Mouse (Mus musculus) CH12.LX (cell line): ENCODE results near the gene Tnc. TPM values are rescaled to one million over a fixed set of nuclear protein-coding genes. Genes with fewer than 3 reads are reported as not detected.

ENCODE experiments used
- DNase-seq: peaks from one replicate; pipeline ENCODE4 v3.0.0-alpha.2; 2013; ENCODE audit errors: extremely low read depth
- H3K27ac ChIP-seq: 2 replicates; pipeline ENCODE4 v1.5.1; 2012; ENCODE audit warnings: low read depth, mild to moderate bottlenecking, control low read depth, moderate library complexity; ENCODE audit not compliant: insufficient read depth
- H3K27me3 ChIP-seq: replicated peaks from 2 replicates; pipeline ENCODE3; 2012; ENCODE audit warnings: inconsistent platforms
- H3K36me3 ChIP-seq, 2 experiments: replicated peaks in 1 of 2; 2 replicates each; pipeline versions ENCODE3 to v1.6.1; 2012; ENCODE audit warnings: inconsistent platforms in 1 of 2, low read length in 1 of 2, mild to moderate bottlenecking in 1 of 2, mixed read lengths in 1 of 2, moderate library complexity in 1 of 2; ENCODE audit not compliant: control insufficient read depth in 1 of 2, insufficient read depth in 1 of 2
- H3K4me1 ChIP-seq, 2 experiments: 2 replicates each; pipeline ENCODE4 v1.6.1; 2012; ENCODE audit warnings: inconsistent platforms in 1 of 2, moderate library complexity in 1 of 2; ENCODE audit not compliant: insufficient read depth in 2 of 2, control insufficient read depth in 1 of 2
- H3K4me2 ChIP-seq: 2 replicates; pipeline ENCODE4 v1.6.1; 2012; ENCODE audit warnings: low read depth, mild to moderate bottlenecking, control low read depth; ENCODE audit not compliant: poor library complexity, insufficient read depth, severe bottlenecking
- H3K4me3 ChIP-seq, 3 experiments: fragments of 150-350 bp in 1 of 3; sonication (generic) in 1 of 3; replicated peaks in 1 of 3; 2 replicates each; pipeline versions ENCODE3 to v1.5.1; 2011 to 2012; ENCODE audit warnings: low read depth in 2 of 3, low read length in 2 of 3, mild to moderate bottlenecking in 2 of 3, moderate library complexity in 2 of 3, control low read depth in 1 of 3, improper control_type of control experiment in 1 of 3, inconsistent platforms in 1 of 3, mixed read lengths in 1 of 3; ENCODE audit not compliant: poor library complexity in 1 of 3
- H3K79me2 ChIP-seq: replicated peaks from 2 replicates; pipeline ENCODE4 v1.6.1; 2012; ENCODE audit warnings: mild to moderate bottlenecking, moderate library complexity; ENCODE audit not compliant: control insufficient read depth, poor library complexity, insufficient read depth, severe bottlenecking; ENCODE audit errors: extremely low read depth
- H3K9ac ChIP-seq: 2 replicates; pipeline ENCODE4 v1.6.1; 2012; ENCODE audit warnings: low read depth, mild to moderate bottlenecking, control low read depth, moderate library complexity; ENCODE audit not compliant: insufficient read depth
- H3K9me3 ChIP-seq: replicated peaks from 2 replicates; pipeline ENCODE3; 2012; ENCODE audit warnings: low read length, inconsistent platforms, mixed read lengths
- CHD2 ChIP-seq: IDR thresholded peaks from 2 replicates; pipeline ENCODE4 v1.6.1; 2011; ENCODE audit warnings: low read length, improper control_type of control experiment
- E2F4 ChIP-seq: IDR thresholded peaks from 2 replicates; pipeline ENCODE4 v1.6.1; 2011; ENCODE audit warnings: low read depth, low read length, improper control_type of control experiment; ENCODE audit not compliant: insufficient replicate concordance
- ELF1 ChIP-seq: IDR thresholded peaks from 2 replicates; pipeline ENCODE4 v1.6.1; 2014; ENCODE audit warnings: low read depth, mild to moderate bottlenecking, inconsistent platforms, low read length, improper control_type of control experiment
- EP300 ChIP-seq: IDR thresholded peaks from 2 replicates; pipeline ENCODE4 v1.6.1; 2011; ENCODE audit warnings: low read length, improper control_type of control experiment
- ETS1 ChIP-seq: conservative IDR thresholded peaks from 2 replicates; pipeline ENCODE4 v1.6.1; 2012; ENCODE audit warnings: low read depth, mild to moderate bottlenecking, inconsistent platforms, low read length, improper control_type of control experiment, moderate library complexity
- GABPA ChIP-seq: IDR thresholded peaks from 2 replicates; pipeline ENCODE4 v1.6.1; 2012; ENCODE audit warnings: low read depth, low read length, improper control_type of control experiment, inconsistent platforms; ENCODE audit not compliant: insufficient replicate concordance
- HCFC1 ChIP-seq: IDR thresholded peaks from 2 replicates; pipeline ENCODE4 v1.6.1; 2012; ENCODE audit warnings: low read depth, mild to moderate bottlenecking, inconsistent platforms, low read length, improper control_type of control experiment
- IRF4 ChIP-seq: IDR thresholded peaks from 2 replicates; pipeline ENCODE4 v1.6.1; 2014; ENCODE audit warnings: low read depth, mild to moderate bottlenecking, inconsistent platforms, low read length, improper control_type of control experiment
- JUN ChIP-seq: IDR thresholded peaks from 2 replicates; pipeline ENCODE4 v1.6.1; 2011; ENCODE audit warnings: low read depth, mild to moderate bottlenecking, low read length, improper control_type of control experiment, moderate library complexity; ENCODE audit not compliant: insufficient read depth
- JUND ChIP-seq: conservative IDR thresholded peaks from 2 replicates; pipeline ENCODE4 v1.6.1; 2011; ENCODE audit warnings: low read depth, low read length, improper control_type of control experiment
- KAT2A ChIP-seq: IDR thresholded peaks from 2 replicates; pipeline ENCODE4 v1.6.1; 2012; ENCODE audit warnings: low read length, improper control_type of control experiment, inconsistent platforms; ENCODE audit not compliant: insufficient replicate concordance
- MAZ ChIP-seq: IDR thresholded peaks from 2 replicates; pipeline ENCODE4 v1.6.1; 2012; ENCODE audit warnings: low read depth, mild to moderate bottlenecking, inconsistent platforms, low read length, improper control_type of control experiment, moderate library complexity
- MXI1 ChIP-seq: IDR thresholded peaks from 2 replicates; pipeline ENCODE4 v1.6.1; 2011; ENCODE audit warnings: mild to moderate bottlenecking, low read depth, low read length, improper control_type of control experiment
- NRF1 ChIP-seq: IDR thresholded peaks from 2 replicates; pipeline ENCODE4 v1.6.1; 2014; ENCODE audit warnings: low read depth, mild to moderate bottlenecking, inconsistent platforms, low read length, improper control_type of control experiment, moderate library complexity
- RAD21 ChIP-seq: IDR thresholded peaks from 2 replicates; pipeline ENCODE4 v1.6.1; 2011; ENCODE audit warnings: low read depth, mild to moderate bottlenecking, low read length, improper control_type of control experiment, moderate library complexity
- RCOR1 ChIP-seq: conservative IDR thresholded peaks from 2 replicates; pipeline ENCODE4 v1.6.1; 2012; ENCODE audit warnings: low read depth, mild to moderate bottlenecking, inconsistent platforms, low read length, improper control_type of control experiment
- SMC3 ChIP-seq: IDR thresholded peaks from 2 replicates; pipeline ENCODE4 v1.6.1; 2011; ENCODE audit warnings: low read depth, low read length, improper control_type of control experiment
- TBP ChIP-seq: conservative IDR thresholded peaks from 2 replicates; pipeline ENCODE4 v1.6.1; 2011; ENCODE audit warnings: low read depth, low read length, improper control_type of control experiment
- UBTF ChIP-seq: IDR thresholded peaks from 2 replicates; pipeline ENCODE4 v1.6.1; 2012; ENCODE audit warnings: low read depth, mild to moderate bottlenecking, inconsistent platforms, low read length, improper control_type of control experiment, moderate library complexity
- USF1 ChIP-seq: IDR thresholded peaks from 2 replicates; pipeline ENCODE4 v1.6.1; 2014; ENCODE audit warnings: low read depth, mild to moderate bottlenecking, inconsistent platforms, low read length, improper control_type of control experiment
- USF2 ChIP-seq: conservative IDR thresholded peaks from 2 replicates; pipeline ENCODE4 v1.6.1; 2011; ENCODE audit warnings: low read depth, low read length, improper control_type of control experiment
- ZC3H11A ChIP-seq: IDR thresholded peaks from 2 replicates; pipeline ENCODE4 v1.6.1; 2012; ENCODE audit warnings: low read depth, mild to moderate bottlenecking, inconsistent platforms, low read length, improper control_type of control experiment
- dilution Hi-C: fragments of 300-500 bp; cut with MboI; formaldehyde crosslinking; loops from 2 replicates; pipeline ENCODE4 v1.14.3; 2020; ENCODE audit warnings: low sequenced_read_pairs; ENCODE audit not compliant: extremely low pct_unique_long_range_greater_than_20kb, extremely low pct_ligation_motif_present
- in situ Hi-C: fragments of 300-500 bp; cut with MboI; formaldehyde crosslinking; loops from 3 replicates; pipeline ENCODE4 v1.14.3; 2019; ENCODE audit warnings: low sequenced_read_pairs, low pct_ligation_motif_present, low pct_unique_long_range_greater_than_20kb, mixed read lengths
- polyA plus RNA-seq: library from polyadenylated mRNA; unstranded; fragments of >175 nt; gene quantifications from 2 replicates; pipeline ENCODE4 v1.2.1, GENCODE M21; 2012; ENCODE audit warnings: low read depth; ENCODE audit not compliant: insufficient read length
- total RNA-seq, 2 experiments: library from RNA; depleted of rRNA; stranded (reverse); fragments of 300-350 nt in 1 of 2; fragments of >200 nt in 1 of 2; gene quantifications; 2 replicates each; pipeline ENCODE4 v1.2.3; 2012 to 2014

Tnc gene
- total and polyA plus RNA-seq, 3 experiments = 0.13 to 1.2 TPM; not detected in 1

- H3K9me3 ChIP-seq = no peaks in the 10 kb centered on the region
- H3K4me3 ChIP-seq = no peak overlapping the region
- 0 out of 4 replicates have a peak, but pooled peaks cover 0 to 4% of the 10 kb centered on the region in 2 experiments for H3K4me1 ChIP-seq
- no peak overlapping the region for H3K9ac ChIP-seq
- H3K27ac ChIP-seq = no peak overlapping the region
- H3K36me3 ChIP-seq = no peaks in the 10 kb centered on the region
- no peak for TF ChIP-seq EP300
- no peak for TF ChIP-seq RCOR1
- TF ChIP-seq UBTF = no peak
- TF ChIP-seq USF1 = no peak
- no peak for TF ChIP-seq JUND
- no peak for TF ChIP-seq TBP
- TF ChIP-seq MAZ = no peak
- TF ChIP-seq USF2 = no peak
- no peak for TF ChIP-seq E2F4
- no peak for TF ChIP-seq HCFC1
- no peak for TF ChIP-seq GABPA
- TF ChIP-seq JUN = no peak
- no peak for TF ChIP-seq SMC3
- TF ChIP-seq MXI1 = no peak
- no peak for TF ChIP-seq IRF4
- no peak for TF ChIP-seq RAD21
- TF ChIP-seq CHD2 = no peak
- H3K27me3 ChIP-seq = no peaks in the 10 kb centered on the region
- no peak for DNase-seq
- no peaks in the 10 kb centered on the region for H3K79me2 ChIP-seq
- in situ Hi-C loops = no loop called here
- dilution Hi-C loops = no loop called here
- H3K4me2 ChIP-seq = no peak overlapping the region
Measured at GRCm38 (mm10) chr4:64085993-64086567, 39.3 kb upstream of the Tnc start.

GRCm38 (mm10) chr4:64083858-64084257 lies 37.0 kb upstream of the Tnc start:
- dilution Hi-C loops (no loop called here), in situ Hi-C loops (no loop called here)
- TF ChIP-seq IRF4 (no peak), CHD2 (no peak), EP300 (no peak), ZC3H11A (no peak), ELF1 (0 out of 2 replicates have a peak, but pooled peaks have one; percentile 16), NRF1 (no peak), KAT2A (no peak), ETS1 (no peak)

More at GRCm38 (mm10) chr4:64083858-64084257, 37.0 kb upstream of the Tnc start:
- DNase-seq = peak; percentile 12
- Histone ChIP-seq H3K9ac (no peak overlapping the region), H3K4me1 (0 out of 4 replicates have a peak, but pooled peaks cover 0 to 4% of the 10 kb centered on the region in 2 experiments), H3K4me3 (no peak overlapping the region), H3K36me3 (no peaks in the 10 kb centered on the region), H3K27me3 (no peaks in the 10 kb centered on the region), H3K27ac (no peak overlapping the region), H3K79me2 (no peaks in the 10 kb centered on the region), H3K4me2 (peak overlapping the region; percentile 32; the same call in 1 of the 2 replicates), H3K9me3 (no peaks in the 10 kb centered on the region)
